Mouse (Mus musculus) left cerebral cortex, postnatal 14 days (tissue): ENCODE data around the gene Fam13c. TPM values are rescaled to one million over a fixed set of nuclear protein-coding genes. Genes with fewer than 3 reads are reported as not detected.
"Not testable (repeated sequence)": the region's sequence is repeated elsewhere in the genome, so short reads cannot be mapped to it uniquely, and the experiment has no call there.

Experiments
- DNase-seq, 2 experiments: peaks; one replicate each; pipeline ENCODE4 v3.0.0; 2021 to 2022; ENCODE audit warnings: low spot score in 2 of 2, mixed read lengths in 1 of 2
- intact Hi-C: fragments of 180-260 bp; cut with DNase I; formaldehyde crosslinking; loops from one replicate; pipeline ENCODE4 v1.15.1; 2025
- long read RNA-seq, 2 experiments: library from polyadenylated mRNA; stranded (forward); transcript quantifications; one replicate each; pipeline ENCODE4 v2.0.0; 2021
- total RNA-seq, 2 experiments: library from RNA; stranded (reverse); gene quantifications; 2 replicates each; pipeline ENCODE4 v1.2.3; 2021

Gene Fam13c
- total RNA-seq, result 10 to 100 TPM; 46.9 to 50.9 TPM
- long read RNA-seq, experiment 1, transcript Fam13c-202 (15 exons, 3,380 nt), result major isoform, 13 of 45 reads
- long read RNA-seq, experiment 1, transcript Fam13c-203 (14 exons, 3,310 nt), result minor isoform, 7 of 45 reads
- long read RNA-seq, experiment 1, partial matches to known transcripts, result 5 of 45 reads
- long read RNA-seq, experiment 1, other reads (novel, unspliced or antisense), result 16 of 45 reads
- long read RNA-seq, experiment 2, transcript Fam13c-202 (15 exons, 3,380 nt), result major isoform, 11 of 58 reads
- long read RNA-seq, experiment 2, transcript Fam13c-203 (14 exons, 3,310 nt), result minor isoform, 6 of 58 reads
- long read RNA-seq, experiment 2, transcript Fam13c-201 (14 exons, 3,262 nt), result minor isoform, 8 of 58 reads
- long read RNA-seq, experiment 2, partial matches to known transcripts, result 11 of 58 reads
- long read RNA-seq, experiment 2, other reads (novel, unspliced or antisense), result 22 of 58 reads

DNA sequence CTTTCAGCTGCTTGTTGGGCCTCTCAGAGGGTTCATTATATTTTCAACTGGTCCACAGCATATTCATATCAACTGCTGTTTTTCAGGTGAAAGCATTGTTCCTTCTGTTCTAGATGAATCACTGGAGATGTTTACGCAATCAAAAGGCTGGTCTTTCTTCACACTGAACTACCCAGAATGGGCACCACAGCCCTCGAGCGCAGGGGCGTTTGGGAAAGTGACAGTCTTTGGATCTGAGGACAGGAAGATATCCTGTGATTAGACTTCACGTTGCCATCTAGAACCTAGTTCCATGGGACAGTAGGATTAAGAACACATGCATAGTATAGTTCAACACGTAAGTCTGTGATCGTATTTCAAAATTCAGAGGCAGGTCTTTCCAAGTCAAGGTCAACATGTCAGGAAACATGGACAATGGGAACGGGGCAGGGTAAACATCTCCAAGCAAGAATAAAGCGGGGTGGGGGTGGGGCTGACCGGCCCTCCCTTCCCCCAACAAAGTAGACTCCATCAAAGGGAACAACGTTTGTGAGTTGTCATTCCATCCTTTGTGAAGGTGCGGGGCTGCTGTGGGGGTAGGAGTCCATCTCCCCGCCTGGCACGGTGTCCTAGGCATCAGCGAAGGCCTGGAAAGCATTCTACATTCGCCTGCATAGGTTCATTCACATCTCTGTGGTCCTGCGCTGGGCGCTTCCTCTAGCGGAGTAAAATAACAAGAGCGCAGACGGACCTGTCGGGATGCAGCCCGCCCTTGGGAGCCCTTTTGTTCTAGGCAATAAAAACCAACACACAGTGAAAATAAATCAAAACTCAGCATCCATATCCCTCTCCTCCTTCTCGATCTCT, at the start of gene Fam13c:
TSS of gene Fam13c (plus strand) at position 806 of the 846 bp plus-strand sequence.
- peak in 1 of 2 experiments; percentile 42 for DNase-seq
- intact Hi-C loops, result loop anchor here (5.0 kb wide), 2 partner anchors 68 to 82 kb away; no protein-coding TSS in a partner anchor

DNA sequence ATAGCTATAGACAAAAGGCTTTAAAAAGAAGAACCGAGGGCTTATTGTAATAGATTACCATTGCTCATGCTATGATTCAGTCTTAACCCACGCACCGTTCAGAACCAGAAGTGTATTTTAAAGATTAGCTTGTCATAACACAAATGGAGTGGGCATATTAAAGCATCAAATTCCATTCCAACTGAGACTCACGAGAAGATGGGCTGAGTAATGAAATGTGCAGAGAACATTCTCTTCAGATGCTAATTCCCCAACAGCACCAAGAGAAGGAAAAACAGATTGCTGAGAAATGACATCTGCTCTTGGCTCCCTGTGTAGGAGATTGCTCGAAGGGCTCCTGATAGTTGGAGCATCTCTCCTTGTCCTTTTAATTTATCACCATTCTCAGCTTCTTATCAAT, 44.4 kb upstream of the Fam13c start:
- intact Hi-C loops, result loop anchor here (5.0 kb wide), 1 partner anchor 36 kb away; no protein-coding TSS in a partner anchor
- DNase-seq, result peak; percentile 44 to 80

DNA sequence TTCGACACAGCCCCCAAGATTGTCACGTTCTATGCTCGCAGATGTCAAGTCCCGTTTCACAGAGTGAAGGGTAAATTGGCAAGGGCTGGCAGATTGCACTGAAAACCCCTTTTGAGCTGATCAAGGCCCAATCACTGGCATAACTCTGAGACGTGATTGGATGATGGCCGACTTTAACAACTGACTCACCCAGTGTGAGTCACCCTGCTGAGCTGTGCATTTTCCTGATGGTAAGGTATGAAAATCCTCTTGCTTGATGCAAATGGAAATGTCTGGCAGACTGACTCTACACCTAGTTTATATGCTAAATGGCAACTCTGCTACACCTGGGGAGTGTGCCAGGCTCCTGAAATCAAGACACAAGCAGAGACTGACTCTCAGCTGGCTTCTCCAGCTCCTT, 42.1 kb upstream of the Fam13c start:
- DNase-seq, result peak in 1 of 2 experiments; percentile 56
- intact Hi-C loops, result loop anchor here (5.0 kb wide), 1 partner anchor 34 kb away; no protein-coding TSS in a partner anchor

DNA sequence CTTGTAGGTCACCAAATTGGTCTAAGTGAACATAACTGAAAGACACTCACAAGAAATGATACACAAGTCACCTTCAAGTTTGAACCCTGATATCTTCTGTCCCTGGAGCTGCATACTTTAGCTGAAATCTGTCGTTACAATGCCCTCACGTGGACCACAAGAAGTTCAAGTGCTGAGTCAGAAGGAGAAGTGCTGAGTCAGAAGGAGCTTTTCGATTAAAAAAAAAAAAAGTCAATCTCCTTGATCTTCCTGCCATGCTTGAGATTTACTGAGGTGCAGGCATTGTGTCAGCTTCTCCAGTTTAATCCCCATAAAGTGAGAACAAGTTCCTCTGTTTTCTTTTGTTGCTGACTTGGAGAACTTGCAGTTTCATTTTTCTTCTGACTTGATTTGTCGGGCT, 38.3 kb upstream of the Fam13c start:
- intact Hi-C loops, result no loop called here
- no peak for DNase-seq

DNA sequence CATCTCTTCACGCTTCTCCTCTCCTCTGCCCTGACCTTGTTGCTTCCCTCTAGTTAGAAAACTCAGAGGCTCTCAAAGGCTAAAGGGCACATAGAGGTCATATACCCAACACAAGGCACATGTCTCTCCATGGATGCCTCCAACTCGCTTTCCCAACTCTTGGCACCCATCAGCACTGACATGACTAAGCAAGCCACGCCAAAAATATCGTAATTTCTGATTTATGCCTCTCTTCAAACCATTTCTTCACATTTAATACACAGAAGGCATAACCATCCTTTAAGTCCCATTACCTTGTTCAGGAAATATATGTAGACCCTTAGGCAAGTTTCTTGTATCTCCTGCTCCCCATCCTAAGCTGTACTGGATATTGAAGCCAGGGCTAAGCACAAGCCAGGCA, 37.6 kb upstream of the Fam13c start:
- intact Hi-C loops, result no loop called here
- no peak for DNase-seq

DNA sequence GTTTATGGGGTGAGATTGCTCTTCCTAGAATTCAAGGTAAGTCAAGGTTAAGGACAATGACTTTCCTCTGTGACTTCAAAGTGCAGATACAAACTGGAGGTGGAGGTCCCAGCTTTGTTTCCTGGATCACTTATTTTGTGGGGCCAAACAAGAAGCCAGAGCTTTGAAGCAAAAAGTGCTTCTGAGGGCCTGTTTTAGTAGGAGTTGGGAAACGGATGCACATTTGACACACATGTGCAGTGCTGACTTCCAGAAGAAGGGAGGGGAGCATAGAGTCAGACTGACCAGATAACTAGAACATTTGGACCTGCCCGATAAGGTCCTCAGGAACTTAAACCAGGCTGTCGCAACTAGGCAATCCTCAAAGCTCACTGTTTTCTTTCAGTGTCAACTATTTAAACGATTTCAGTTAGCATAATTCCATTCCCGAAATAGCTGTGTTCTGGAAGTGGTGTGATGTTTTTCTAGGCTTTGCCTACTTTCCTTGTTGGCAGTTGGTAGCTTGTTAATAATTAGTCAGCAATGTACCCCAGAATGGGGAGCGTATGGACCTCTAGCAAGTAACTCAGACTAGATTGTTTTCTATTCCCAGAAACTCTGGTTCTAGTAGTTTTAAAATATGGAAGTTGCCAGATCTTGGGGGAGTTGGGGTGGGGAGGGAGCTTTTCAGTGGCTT, 22.3 kb upstream of the Fam13c start:
- intact Hi-C loops, result no loop called here
- no peak for DNase-seq

DNA sequence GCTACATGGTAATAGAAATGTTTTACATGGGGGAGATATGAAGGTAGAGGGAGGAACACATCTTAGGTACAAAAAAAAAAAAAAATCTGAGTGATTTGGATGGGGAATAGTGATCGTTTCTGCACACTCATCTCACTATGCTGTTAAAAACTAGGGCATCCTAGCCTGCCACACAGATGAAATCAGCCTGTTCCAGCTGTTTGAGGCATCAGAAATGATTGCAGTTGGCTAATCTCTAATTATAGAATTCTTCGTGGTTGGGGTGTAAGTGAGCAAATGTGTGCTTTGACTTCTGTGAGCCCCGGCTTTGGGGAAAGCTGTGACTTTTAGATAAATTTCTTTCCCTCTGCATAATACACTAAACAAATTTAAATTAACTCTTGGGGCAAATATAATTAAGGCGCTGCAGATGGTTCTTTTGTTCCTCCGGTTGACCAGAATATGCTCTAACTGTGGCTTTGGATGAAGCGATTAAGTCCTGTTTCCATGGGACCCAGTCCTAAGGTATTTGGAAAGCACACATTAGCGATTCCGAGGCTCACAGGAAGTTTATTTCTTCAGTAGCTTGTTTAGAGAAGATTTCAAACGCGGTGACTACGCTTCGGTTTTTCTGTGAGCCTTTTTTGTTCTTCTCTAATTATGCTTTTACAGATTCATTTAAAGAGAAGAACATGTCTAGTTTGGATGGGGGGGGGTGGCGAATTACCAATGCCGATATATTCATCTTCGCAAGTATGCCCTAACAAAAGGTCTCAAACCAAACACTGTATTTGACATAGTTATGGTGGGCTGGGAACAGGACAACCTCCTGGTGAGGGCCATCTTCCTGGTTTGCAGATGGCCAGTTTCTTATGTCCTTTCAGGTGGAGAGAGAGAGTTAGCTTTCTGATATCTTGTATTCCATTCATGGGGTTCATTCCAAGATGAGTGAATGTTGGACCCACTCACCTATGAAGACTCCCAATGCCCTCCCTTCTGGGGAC, 20.7 kb upstream of the Fam13c start:
- DNase-seq, result no peak
- intact Hi-C loops, result no loop called here

DNA sequence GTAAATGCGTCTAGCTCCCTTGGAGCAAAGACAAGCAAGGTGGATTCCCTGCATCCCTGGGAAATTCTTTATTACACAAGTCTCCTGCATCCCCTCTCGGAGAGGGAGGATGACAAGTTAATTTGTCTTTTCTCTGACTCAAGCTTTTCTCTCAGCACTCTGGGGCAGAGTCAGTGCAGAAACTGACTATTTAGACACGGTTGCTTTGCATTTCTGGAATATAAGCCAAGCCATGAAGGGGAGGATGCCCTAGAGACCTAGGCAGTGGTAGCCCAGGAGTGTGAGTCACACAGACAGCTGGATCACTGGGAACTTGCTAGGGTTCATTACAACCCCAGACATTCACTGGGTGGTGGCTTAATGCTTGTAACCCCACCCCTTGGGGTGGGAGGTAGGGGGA, 13.9 kb upstream of the Fam13c start:
- intact Hi-C loops, result no loop called here
- no peak for DNase-seq

DNA sequence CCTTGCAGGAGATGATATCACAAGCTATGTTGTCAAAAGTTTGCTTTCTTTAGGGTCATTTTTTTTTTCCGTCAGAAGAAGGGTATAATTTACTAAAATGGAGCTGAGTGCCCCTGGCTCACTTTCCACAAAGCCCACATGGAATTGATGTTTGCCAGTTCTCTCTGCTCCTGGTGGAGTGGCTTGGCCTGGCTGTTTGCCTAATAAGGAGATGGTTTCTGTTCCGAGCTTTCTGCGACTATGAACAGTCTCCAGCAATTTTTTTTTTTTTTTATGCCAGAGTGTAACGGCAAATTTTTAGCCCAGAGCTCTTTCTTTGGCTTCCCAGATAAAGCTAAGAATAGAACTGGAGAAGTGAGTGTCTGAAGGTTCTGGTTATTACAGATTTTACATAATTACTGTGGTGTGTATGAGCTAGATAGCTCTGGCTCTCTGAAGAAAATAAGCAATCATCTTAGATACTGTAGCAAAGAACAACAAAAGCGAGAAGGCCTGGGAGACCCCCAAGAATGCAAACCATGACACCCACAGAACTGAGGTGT, 12.1 kb upstream of the Fam13c start:
- peak; percentile 58 to 61 for DNase-seq
- intact Hi-C loops, result no loop called here

DNA sequence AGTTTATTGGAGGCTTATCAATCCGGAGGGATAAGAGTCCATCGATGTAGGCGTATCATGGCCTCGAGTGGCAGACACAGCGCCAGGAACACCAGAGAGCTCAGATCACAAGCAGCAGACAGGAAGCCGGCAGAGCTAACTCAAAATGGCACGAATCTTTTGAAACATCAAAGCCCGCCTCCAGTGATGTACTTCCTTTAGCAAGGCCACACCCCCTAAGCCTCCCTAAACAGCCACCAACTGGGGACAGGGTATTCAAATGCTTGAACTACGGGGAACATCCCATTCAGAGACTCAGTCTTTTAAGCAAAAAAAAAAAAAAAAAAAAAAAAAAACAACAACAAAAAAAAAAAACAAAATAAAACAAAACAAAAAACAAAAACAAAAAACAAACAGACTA, 10.9 kb upstream of the Fam13c start:
- intact Hi-C loops, result no loop called here
- no peak for DNase-seq

DNA sequence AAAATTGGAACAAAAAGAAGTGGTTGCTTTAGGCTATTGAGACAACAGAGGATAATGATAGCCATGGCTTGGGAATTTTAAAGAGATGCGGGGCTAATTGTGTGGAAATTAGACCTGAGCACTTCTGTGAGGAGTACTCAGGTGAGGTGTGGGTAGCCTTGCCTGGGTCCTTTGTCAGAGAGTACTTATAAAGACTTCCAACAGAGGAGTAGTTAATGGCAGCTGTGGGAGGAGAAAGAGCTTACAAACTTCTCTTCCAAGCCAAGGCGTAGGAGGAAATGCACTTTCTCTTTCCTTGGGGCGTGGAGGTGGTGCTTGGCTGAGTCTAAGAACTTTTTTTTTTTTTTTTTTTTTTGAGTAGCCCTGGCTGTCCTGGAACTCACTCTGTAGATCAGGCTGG, 6.9 kb upstream of the Fam13c start:
- intact Hi-C loops, result loop anchor here (5.0 kb wide), 1 partner anchor 36 kb away; no protein-coding TSS in a partner anchor
- DNase-seq, result no peak

DNA sequence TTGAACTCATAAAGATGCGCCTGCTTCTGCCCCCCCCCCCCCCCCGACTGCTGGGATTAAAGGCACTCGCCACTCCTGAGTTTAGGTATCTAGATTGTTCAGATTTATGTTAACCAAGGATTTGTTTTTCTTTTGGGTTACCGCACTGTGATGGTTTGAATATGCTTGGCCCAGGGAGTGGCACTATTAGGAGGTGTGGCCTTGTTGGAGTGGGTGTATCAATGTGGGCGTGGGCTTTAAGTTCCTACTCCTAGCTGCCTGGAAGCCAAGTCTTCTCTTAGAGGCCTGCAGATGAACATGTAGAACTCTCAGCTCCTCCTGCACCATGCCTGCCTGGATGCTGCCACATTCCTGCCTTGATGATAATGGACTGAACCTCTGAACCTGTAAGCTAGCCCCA, 6.5 kb upstream of the Fam13c start:
- intact Hi-C loops, result loop anchor here (5.0 kb wide), 1 partner anchor 36 kb away; no protein-coding TSS in a partner anchor
- DNase-seq, result not testable (repeated sequence)

DNA sequence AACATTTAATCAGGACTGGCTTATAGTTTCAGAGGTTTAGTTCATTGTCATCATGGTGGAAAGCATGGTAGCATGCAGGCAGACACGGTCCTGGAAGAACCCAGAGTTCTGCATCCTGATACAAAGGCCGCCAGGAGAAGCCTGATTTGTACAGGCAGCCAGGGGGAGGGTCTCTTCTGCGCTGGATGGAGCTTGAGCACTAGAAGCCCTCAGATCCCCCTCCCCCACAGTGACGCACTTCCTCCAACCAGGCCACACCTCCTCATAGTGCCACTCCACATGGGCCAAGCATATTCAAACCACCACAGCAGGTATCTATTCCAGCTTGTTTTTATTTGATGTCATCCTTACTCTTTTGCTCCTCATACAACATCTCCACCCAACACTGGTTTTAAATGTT, 3.6 kb upstream of the Fam13c start:
- intact Hi-C loops, result no loop called here
- no peak for DNase-seq

DNA sequence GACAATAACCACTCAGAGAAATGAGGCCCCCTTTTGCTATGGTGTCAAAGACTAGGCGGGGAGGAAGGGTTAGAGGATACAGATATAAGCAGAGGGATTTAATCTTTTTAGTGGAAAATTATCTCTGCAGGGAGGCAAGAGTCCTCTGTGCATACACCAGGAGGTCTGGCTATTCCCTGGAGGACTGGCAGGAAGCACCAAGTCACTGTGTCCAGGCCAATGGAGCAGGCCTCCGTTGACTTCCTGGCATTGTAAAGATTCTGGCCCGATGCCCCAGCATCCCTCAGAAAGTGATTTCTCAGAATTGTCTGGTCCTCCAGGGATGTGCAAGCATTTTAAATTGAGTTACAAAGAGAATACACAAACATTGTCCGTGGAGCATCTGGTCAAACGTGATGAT, 3.0 kb upstream of the Fam13c start:
- intact Hi-C loops, result no loop called here
- DNase-seq, result no peak

DNA sequence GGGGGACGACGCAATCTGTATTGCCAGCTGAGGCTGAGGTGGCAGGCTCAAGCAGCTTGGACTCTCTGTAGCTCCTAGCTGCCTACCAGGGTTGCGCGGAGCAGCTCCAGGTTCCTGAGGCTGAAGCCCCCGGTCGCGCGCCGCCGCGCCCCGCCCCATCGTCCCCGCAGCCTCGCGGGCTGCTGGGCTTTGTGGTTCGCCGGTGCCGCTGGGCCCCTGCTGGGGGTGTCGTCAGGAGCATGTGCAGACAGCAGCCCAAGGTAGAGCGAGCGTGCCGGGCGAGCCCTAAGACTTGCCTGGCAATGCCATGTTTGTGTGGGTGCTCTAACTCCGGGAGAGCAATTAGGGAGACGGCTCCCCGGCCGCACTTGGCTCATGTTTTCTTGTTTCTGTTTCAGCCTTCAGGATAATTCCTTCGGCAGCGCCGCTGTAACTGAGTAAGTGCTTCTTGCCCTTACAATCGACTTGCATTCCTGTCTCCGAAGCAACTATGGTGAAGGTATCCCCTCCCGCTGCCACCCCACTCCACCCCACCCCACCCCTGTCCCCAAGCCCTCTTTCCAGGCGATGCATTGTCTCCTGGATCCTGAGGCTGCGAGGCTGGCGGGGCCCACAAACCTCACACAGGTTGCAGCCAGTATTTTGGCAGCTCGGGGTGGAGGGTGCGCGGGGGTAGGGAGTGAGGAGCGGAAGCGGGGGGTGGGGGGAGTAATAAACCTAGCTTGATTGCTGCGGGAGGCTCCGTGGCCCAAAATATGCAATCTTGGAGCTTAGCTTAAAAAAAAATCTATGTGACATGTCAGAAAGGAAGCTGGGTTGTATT, 569 bp downstream of the Fam13c start:
- peak; percentile 75 to 78 for DNase-seq
- intact Hi-C loops, result loop anchor here (5.0 kb wide), 2 partner anchors 69 to 81 kb away; no protein-coding TSS in a partner anchor

DNA sequence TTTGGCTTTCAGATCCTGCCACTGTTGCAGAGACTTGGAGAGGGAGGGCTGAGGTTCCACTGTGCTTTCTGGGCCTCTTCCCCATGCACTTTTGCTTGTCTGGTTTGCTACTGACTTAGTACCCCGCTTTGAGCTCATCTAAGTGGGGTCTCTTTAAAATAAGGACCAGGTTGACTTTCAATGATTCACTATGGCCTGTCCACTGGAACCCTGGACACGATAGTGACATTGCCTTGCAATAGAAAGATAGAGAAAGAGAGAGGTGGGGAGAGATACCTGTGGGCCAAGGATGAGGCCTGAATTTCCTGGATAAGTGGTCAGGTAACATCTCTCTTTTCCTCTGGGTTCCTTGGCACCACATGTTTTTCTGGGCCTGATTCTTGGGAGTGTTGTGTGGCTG, 1.9 kb downstream of the Fam13c start:
- DNase-seq, result no peak
- intact Hi-C loops, result loop anchor here (5.0 kb wide), 2 partner anchors 70 to 80 kb away; no protein-coding TSS in a partner anchor

DNA sequence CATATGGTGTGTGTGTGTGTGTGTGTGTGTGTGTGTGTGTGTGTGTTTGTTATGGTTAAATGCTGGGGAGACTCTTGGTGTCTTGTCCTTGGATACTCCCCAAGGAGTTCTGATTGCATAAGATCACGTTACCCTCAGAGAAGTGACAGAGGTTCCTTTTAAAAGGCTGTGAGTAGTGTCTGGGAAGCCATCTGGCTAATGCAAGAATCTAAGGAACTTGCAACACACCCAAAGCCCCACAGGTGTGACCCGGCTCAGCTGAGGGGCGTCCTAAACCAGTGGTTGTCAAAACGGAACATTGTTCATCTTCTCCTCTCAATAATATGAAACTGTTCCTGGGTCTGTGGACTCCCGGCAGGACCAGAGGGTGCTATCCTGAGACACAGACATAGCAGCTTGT, 2.3 kb downstream of the Fam13c start:
- no peak for DNase-seq
- intact Hi-C loops, result loop anchor here (5.0 kb wide), 2 partner anchors 70 to 80 kb away; no protein-coding TSS in a partner anchor
